Mouse (Mus musculus): Measurements from ENCODE around the gene Gm42688. TPM values are rescaled to one million over a fixed set of nuclear protein-coding genes. Genes with fewer than 3 reads are reported as not detected.
"Not testable (repeated sequence)": the region's sequence is repeated elsewhere in the genome, so short reads cannot be mapped to it uniquely, and the experiment has no call there.

The Gm42688 gene
- polyA plus RNA-seq, 1 experiment: not detected

- Histone ChIP-seq H3K4me3 (ENCODE audit: insufficient read depth, low read depth, low read length) (no peak overlapping the region), H3K4me1 (ENCODE audit: control insufficient read depth, insufficient read depth, low read length) (peaks cover 9% of the 10 kb centered on the region), H3K27ac (ENCODE audit: insufficient read depth, low read depth, low read length) (no peak overlapping the region)
- TF ChIP-seq CTCF (IDR thresholded peaks at IDR 0.05; ENCODE audit: insufficient read depth, low read depth, low read length): no peak
- no peak for TF ChIP-seq POLR2A (IDR thresholded peaks at IDR 0.05; ENCODE audit: insufficient read depth, low read depth, low read length)
- WGBS: 83% methylated on average over 5 of the region's 5 CpGs
Observed at GRCm38 (mm10) chr6:83153485-83153884, 52.1 kb downstream of the Gm42688 start.

- Histone ChIP-seq H3K27ac (ENCODE audit: insufficient read depth, low read depth, low read length) (no peak overlapping the region), H3K4me1 (ENCODE audit: control insufficient read depth, insufficient read depth, low read length) (peaks cover 9% of the 10 kb centered on the region), H3K4me3 (ENCODE audit: insufficient read depth, low read depth, low read length) (peak overlapping the region; percentile 50)
- 9% methylated on average over 23 of the region's 23 CpGs for WGBS
- no peak for TF ChIP-seq POLR2A (IDR thresholded peaks at IDR 0.05; ENCODE audit: insufficient read depth, low read depth, low read length)
- no peak for TF ChIP-seq CTCF (IDR thresholded peaks at IDR 0.05; ENCODE audit: insufficient read depth, low read depth, low read length)
Observed at GRCm38 (mm10) chr6:83155552-83156238, 54.3 kb downstream of the Gm42688 start.

GRCm38 (mm10) chr6:83156259-83156684 is 54.9 kb downstream of the Gm42688 start, which contains the start of the genes Wdr54 and 1700003E16Rik:
Wdr54 (minus strand) TSS chr6:83156397.
1700003E16Rik (plus strand) TSS chr6:83156404.
- H3K4me3 ChIP-seq (ENCODE audit: insufficient read depth, low read depth, low read length): peak within 1 kb of the TSS; percentile 50
- no peak within 1 kb of the TSS for H3K27ac ChIP-seq (ENCODE audit: insufficient read depth, low read depth, low read length)
- TF ChIP-seq CTCF (IDR thresholded peaks at IDR 0.05; ENCODE audit: insufficient read depth, low read depth, low read length): no peak
- no peak; the same call in 1 of the 2 replicates for TF ChIP-seq POLR2A (IDR thresholded peaks at IDR 0.05; ENCODE audit: insufficient read depth, low read depth, low read length)
- peaks cover 9% of the 10 kb centered on the region for H3K4me1 ChIP-seq (ENCODE audit: control insufficient read depth, insufficient read depth, low read length)
- WGBS: under 1% methylated on average over 32 of the region's 32 CpGs

GRCm38 (mm10) chr6:83159456-83159855 is 58.0 kb downstream of the Gm42688 start:
- not testable (repeated sequence) for H3K27ac ChIP-seq (ENCODE audit: insufficient read depth, low read depth, low read length)

More at GRCm38 (mm10) chr6:83159456-83159855, 58.0 kb downstream of the Gm42688 start:
- H3K4me3 ChIP-seq (ENCODE audit: insufficient read depth, low read depth, low read length): not testable (repeated sequence)
- peaks cover 15% of the 10 kb centered on the region for H3K4me1 ChIP-seq (ENCODE audit: control insufficient read depth, insufficient read depth, low read length)
- WGBS: 17% methylated on average over 3 of the region's 3 CpGs

Other genes starting within 250 kb of the Gm42688 start
- not detected in 2 replicates for gene Sema4f, start 161.8 kb upstream of the Gm42688 start, polyA plus RNA-seq (2012; ENCODE audit: insufficient read depth, insufficient read length, low replicate concordance, missing spikeins)
- gene M1ap, start 154.7 kb upstream of the Gm42688 start, polyA plus RNA-seq (2012; ENCODE audit: insufficient read depth, insufficient read length, low replicate concordance, missing spikeins): not detected in 2 replicates
- not detected in 2 replicates for gene Dok1, start 68.1 kb upstream of the Gm42688 start, polyA plus RNA-seq (2012; ENCODE audit: insufficient read depth, insufficient read length, low replicate concordance, missing spikeins)
- not detected in 2 replicates for gene Loxl3, start 67.4 kb upstream of the Gm42688 start, polyA plus RNA-seq (2012; ENCODE audit: insufficient read depth, insufficient read length, low replicate concordance, missing spikeins)
- gene Aup1, start 47.1 kb upstream of the Gm42688 start, polyA plus RNA-seq (2012; ENCODE audit: insufficient read depth, insufficient read length, low replicate concordance, missing spikeins): not detected in 2 replicates
- gene Htra2, start 46.3 kb upstream of the Gm42688 start, polyA plus RNA-seq (2012; ENCODE audit: insufficient read depth, insufficient read length, low replicate concordance, missing spikeins): not detected in 2 replicates
- not detected in 2 replicates for gene Dqx1, start 43.8 kb upstream of the Gm42688 start, polyA plus RNA-seq (2012; ENCODE audit: insufficient read depth, insufficient read length, low replicate concordance, missing spikeins)
- not detected in 2 replicates for gene Tlx2, start 31.3 kb upstream of the Gm42688 start, polyA plus RNA-seq (2012; ENCODE audit: insufficient read depth, insufficient read length, low replicate concordance, missing spikeins)
- gene Pcgf1, start 23.7 kb upstream of the Gm42688 start, polyA plus RNA-seq (2012; ENCODE audit: insufficient read depth, insufficient read length, low replicate concordance, missing spikeins): not detected in 2 replicates
- not detected in 2 replicates for gene Lbx2, start 15.2 kb upstream of the Gm42688 start, polyA plus RNA-seq (2012; ENCODE audit: insufficient read depth, insufficient read length, low replicate concordance, missing spikeins)
- gene Ccdc142, start within 50 bp of the Gm42688 start, polyA plus RNA-seq (2012; ENCODE audit: insufficient read depth, insufficient read length, low replicate concordance, missing spikeins): not detected in 2 replicates
- not detected in 2 replicates for gene Mrpl53, start 7.4 kb downstream of the Gm42688 start, polyA plus RNA-seq (2012; ENCODE audit: insufficient read depth, insufficient read length, low replicate concordance, missing spikeins)
- not detected in 2 replicates for gene Mogs, start 13.9 kb downstream of the Gm42688 start, polyA plus RNA-seq (2012; ENCODE audit: insufficient read depth, insufficient read length, low replicate concordance, missing spikeins)
- gene Wbp1, start 19.9 kb downstream of the Gm42688 start, polyA plus RNA-seq (2012; ENCODE audit: insufficient read depth, insufficient read length, low replicate concordance, missing spikeins): not detected in 2 replicates
- not detected in 2 replicates for gene Ino80b, start 23.8 kb downstream of the Gm42688 start, polyA plus RNA-seq (2012; ENCODE audit: insufficient read depth, insufficient read length, low replicate concordance, missing spikeins)
- gene Rtkn, start 33.8 kb downstream of the Gm42688 start, polyA plus RNA-seq (2012; ENCODE audit: insufficient read depth, insufficient read length, low replicate concordance, missing spikeins): not detected in 2 replicates
- gene Wdr54, start 54.8 kb downstream of the Gm42688 start, polyA plus RNA-seq (2012; ENCODE audit: insufficient read depth, insufficient read length, low replicate concordance, missing spikeins): not detected in 2 replicates
- gene 1700003E16Rik, start 54.8 kb downstream of the Gm42688 start, polyA plus RNA-seq (2012; ENCODE audit: insufficient read depth, insufficient read length, low replicate concordance, missing spikeins): not detected in 2 replicates
- 187 TPM in 1 of 2 replicates, not detected in the other for gene Dctn1, start 64.3 kb downstream of the Gm42688 start, polyA plus RNA-seq (2012; ENCODE audit: insufficient read depth, insufficient read length, low replicate concordance, missing spikeins)
- gene Slc4a5, start 118.2 kb downstream of the Gm42688 start, polyA plus RNA-seq (2012; ENCODE audit: insufficient read depth, insufficient read length, low replicate concordance, missing spikeins): not detected in 2 replicates
- gene Mthfd2, start 224.3 kb downstream of the Gm42688 start, polyA plus RNA-seq (2012; ENCODE audit: insufficient read depth, insufficient read length, low replicate concordance, missing spikeins): not detected in 2 replicates
- gene Mob1a, start 224.4 kb downstream of the Gm42688 start, polyA plus RNA-seq (2012; ENCODE audit: insufficient read depth, insufficient read length, low replicate concordance, missing spikeins): not detected in 2 replicates
- gene Bola3, start 247.5 kb downstream of the Gm42688 start, polyA plus RNA-seq (2012; ENCODE audit: insufficient read depth, insufficient read length, low replicate concordance, missing spikeins): not detected in 2 replicates